Mouse (Mus musculus) ES-Bruce4 (cell line): ENCODE measurements around the gene Lrig1.

Experiments used
- CTCF ChIP-seq: IDR thresholded peaks from one replicate; pipeline ENCODE4 v1.8.1; 2011; ENCODE audit warnings: low read depth, low read length
- POLR2A ChIP-seq: IDR thresholded peaks from one replicate; pipeline ENCODE4 v1.8.1; 2011; ENCODE audit warnings: low read length; ENCODE audit not compliant: insufficient read depth

DNA sequence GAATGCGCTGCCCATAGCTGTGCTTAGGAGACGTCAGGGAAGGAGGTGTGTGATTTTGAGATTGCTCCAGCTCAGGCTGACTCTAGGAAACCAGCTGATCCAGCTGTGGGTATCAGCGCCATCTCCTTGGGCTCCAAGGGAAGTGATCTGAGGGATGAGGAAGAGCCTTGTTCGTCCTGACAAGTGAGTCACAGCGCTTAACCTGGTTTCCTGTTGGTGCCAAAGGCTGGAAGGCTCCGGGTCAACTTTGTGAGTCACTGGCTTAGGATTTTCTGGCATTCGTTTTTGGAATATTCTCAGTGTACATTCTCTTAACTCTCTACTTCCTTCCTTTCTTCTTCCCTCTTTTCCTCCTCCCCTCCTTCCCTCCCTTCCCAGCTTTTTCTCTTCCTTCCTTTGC is 48.4 kb upstream of the Lrig1 start:
- TF ChIP-seq CTCF (no peak), POLR2A (no peak)
